Mouse (Mus musculus) right cerebral cortex, postnatal 4 days (tissue): ENCODE data around the gene Sipa1l3.
A peak's percentile ranks its signal among the peaks of the same experiment; 100 is the strongest.

ENCODE experiments used
- DNase-seq: peaks from one replicate; pipeline ENCODE4 v3.0.0-alpha.2; 2022

Sipa1l3 gene

DNA sequence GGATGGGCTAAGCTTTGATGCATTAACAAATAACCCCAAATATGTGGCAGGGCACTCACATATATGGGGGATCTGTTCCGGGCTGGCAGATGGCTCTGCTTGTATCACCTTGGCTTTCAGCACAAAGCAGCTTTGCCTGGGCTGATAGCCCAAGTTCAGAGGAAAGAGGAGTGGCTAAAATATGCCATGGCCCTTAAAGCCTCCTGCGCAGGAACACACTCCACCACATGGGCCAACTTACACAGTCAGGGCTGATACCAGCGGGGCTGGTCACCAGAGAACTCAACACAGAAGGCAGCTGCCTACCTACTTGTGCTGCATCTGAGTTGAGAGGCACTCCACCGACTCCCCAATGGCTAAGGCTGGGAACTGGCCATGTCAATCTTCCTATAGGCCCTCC lies 111.6 kb downstream of the Sipa1l3 start:
- no peak for DNase-seq

GRCm38 (mm10) chr7:29404126-29404525 lies 114.3 kb downstream of the Sipa1l3 start:
- no peak for DNase-seq

DNA sequence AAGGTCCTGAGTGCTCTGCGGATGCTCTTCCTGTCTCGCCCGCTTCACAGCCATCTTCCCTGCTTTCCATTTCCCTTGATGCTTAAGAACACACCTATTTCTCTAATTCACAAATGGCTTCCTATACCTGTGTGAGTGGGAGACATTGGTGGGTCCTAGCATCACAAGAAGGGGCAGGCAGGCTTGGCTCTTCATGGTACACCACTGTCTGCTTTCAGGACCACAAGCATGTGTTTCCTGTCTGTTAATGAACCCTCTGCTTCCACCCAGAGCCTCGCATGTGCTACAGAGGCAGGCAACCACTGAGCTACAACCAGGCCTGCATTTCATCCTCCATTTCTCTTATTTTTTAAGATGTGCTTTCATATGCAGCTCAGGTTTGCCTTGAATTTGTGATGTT lies 116.4 kb downstream of the Sipa1l3 start:
- no peak for DNase-seq

- no peak for DNase-seq
Observed at GRCm38 (mm10) chr7:29400451-29400850, 118.0 kb downstream of the Sipa1l3 start.

GRCm38 (mm10) chr7:29399056-29399455 lies 119.4 kb downstream of the Sipa1l3 start:
- no peak for DNase-seq

- no peak for DNase-seq
Observed at GRCm38 (mm10) chr7:29397486-29397885, 121.0 kb downstream of the Sipa1l3 start.

DNA sequence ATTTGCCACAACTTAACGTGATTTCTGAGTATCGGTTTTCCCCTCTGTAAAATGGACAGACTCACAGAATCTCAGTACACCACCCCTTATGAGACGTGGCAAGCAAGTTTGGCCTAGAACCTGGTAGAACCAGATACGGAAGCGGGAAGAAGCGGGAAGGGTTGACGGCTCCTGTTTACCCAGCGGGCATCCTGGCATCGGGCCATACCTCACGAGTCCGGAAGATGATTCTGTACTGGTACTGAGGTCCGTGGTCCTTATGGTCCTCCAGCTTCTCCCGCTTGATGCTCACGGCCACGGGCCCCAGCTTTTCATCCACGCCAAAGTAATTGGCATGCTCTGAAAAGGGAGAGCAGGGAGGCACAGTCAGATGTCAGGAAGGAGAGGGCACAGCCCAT lies 121.5 kb downstream of the Sipa1l3 start:
- no peak for DNase-seq

GRCm38 (mm10) chr7:29396216-29396942 lies 122.1 kb downstream of the Sipa1l3 start:
- DNase-seq: no peak

DNA sequence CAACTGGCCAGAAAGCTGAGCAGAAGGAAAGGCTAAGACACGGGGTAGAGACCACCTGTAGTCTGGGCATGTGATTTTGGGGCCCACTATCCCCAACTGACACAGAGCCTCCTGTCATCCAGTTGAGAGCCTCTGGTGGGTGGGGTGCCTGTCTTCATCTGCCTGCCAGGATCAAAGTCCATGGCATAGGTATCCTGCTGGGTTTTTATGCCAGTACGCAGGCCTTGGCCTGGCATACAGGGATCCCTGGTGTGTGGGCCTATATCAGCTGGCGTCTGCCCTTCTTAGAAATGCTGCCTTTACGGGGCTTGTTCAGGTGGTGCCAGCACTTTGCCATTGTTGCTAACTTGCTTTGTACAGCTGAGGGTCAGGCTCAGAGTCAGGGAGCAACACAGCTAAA lies 123.3 kb downstream of the Sipa1l3 start:
- DNase-seq: no peak

- DNase-seq: no peak
Observed at GRCm38 (mm10) chr7:29393292-29393691, 125.1 kb downstream of the Sipa1l3 start.

DNA sequence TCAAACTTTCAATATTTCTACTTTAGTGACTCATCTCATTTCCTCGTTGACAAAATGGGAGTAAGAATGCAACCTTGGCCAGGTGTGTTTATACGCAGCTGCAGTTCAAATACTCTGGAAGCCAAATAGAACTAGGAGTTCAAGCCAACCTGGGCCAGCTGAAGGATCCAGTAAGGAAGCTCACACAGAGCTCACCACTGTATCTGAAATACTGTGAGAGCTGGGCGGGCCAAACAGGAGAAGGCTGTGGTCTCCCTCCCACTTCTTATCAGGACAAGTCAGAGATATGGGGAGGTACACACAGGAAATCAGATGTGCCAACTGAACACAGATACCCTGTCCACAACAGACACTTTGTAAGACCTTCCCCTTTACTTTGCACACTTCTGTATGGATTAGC lies 125.6 kb downstream of the Sipa1l3 start:
- no peak for DNase-seq

DNA sequence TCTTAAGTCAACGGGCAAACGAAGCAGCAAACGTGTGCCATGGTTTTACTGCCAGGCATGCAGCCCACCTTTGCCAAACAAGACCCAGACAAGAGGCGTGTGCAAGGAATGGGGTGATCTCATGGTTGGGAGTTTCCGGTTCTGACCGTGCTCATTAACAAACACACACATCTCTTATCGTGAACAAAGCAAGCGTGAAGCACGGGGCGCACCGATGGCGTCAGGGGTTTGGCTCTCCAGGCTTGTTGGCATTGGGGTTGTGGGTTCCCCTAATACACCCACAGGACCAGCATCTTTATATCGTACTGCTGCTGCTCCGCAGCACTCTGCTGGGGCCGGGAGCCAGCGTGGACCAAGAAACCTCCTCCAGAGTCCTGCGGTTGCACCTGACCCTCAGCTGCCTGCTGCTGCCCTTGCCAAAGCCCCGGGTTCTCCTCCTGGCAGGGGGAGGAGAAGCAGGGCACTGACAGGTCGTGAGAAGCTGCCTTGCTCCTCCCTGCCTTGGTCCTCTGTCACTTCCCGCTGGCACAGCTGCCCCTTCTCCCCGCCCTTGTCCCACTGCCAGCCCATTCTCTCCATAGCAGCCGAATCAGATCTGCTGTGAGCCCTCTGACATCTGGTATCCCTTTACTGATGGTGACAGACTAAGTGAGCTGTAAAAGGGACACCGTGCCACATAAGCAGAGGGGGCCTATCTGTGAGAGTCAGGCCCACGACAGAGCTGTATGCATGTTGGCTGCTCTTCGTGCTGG lies 126.5 kb downstream of the Sipa1l3 start:
- peak; percentile 33 for DNase-seq

DNA sequence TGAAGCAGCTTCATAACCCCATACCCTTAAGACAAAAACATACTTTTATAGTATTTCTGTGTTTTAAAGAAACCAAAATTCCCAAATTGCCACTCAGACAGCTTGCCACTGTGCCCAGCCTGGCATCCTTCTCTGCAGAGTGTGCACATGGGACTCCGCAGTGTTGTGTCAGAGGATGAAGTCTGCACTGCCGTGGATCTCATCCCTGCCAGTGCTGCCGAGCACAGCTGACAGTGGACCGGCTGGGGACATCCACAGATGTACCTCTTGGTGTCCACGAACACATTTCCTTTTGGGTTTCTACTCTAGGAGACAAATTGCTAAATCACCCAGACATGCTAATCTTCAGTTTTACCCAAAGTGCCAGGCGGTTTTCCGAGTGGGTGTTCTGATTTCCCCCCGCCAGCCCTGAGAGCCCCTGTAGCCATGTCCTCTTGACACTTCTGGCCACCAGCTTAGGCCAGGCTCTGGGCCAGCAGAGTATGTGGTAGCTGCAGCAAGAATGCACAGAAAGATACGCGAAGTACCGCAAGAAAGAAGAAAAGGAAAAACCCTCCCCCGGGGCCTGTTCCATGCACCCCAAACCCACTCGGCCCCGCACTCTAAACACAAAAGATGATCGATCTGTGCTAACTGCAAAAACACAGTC lies 127.2 kb downstream of the Sipa1l3 start:
- no peak for DNase-seq

DNA sequence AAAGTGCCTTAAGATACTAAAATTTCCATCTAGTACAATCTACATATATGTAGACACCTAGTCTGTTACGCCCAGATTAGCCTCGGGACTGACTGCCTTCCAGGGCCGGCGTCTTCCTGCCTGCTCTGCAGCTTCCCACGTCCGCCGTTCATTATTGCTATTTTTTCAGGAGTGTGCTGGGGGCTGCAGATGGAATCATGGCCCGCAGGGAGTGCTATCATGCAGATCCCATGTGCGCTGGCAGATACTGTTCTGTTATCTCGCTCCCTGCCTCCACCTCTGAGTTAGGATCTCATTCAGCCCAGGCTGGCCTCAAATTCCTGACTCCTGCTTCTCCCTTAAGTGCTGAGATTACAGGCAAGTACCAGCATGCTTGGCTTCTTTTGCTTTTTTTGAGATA lies 128.2 kb downstream of the Sipa1l3 start:
- DNase-seq: no peak

GRCm38 (mm10) chr7:29387524-29388068 lies 130.8 kb downstream of the Sipa1l3 start:
- DNase-seq: peak; percentile 55

- DNase-seq: no peak
Observed at GRCm38 (mm10) chr7:29386349-29386748, 132.1 kb downstream of the Sipa1l3 start.

GRCm38 (mm10) chr7:29385791-29386190 lies 132.7 kb downstream of the Sipa1l3 start:
- no peak for DNase-seq

DNA sequence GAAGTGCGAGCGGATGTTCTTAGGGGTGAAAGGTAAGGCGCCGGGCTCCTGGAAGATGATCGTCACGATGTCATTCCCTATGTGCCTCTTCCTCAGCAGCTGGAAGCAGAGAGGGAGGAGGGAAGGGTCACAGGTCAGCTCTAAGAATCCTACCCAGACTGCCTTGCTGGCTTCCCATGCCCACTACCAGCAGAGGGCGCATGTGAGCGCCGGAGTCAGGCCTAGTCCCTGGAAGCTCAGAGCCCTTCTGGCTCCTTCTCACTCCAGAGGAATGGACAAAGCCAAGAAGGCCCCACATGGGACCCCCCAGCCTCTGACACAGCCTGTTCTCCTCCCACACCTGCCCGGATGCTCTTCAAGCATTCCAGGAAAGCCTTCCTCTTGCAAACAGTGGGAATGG lies 135.2 kb downstream of the Sipa1l3 start:
- DNase-seq: peak; percentile 90

DNA sequence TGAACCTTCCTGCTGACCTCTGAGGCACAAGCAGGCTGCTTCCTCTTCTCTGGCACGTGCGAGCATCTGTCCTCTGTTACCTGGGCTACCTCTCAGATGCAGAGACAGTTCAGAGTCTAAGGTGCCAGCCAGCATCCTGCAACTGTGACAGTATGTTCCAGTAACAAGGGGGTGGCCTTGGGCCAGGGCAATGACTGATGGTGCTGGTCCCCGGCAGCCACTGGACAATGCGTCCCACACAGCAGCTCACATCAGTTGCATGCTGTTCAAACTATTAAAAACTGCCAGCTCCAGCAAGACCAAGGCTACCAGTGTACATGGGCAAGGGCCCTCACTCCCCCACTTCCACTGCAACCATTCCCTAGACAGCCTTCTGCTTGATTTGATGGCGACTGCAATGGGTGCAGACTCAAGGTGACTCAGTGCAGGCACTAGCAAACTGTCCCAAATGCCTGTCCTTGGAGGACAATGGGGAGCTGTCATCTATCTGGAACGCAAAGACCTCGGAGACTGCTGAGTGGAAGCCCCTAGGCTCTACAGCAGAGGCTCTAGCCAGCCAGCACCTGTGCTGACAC lies 136.9 kb downstream of the Sipa1l3 start:
- no peak for DNase-seq

GRCm38 (mm10) chr7:29374054-29374453 lies 144.4 kb downstream of the Sipa1l3 start:
- no peak for DNase-seq

GRCm38 (mm10) chr7:29372123-29372522 lies 146.3 kb downstream of the Sipa1l3 start:
- DNase-seq: no peak

- no peak for DNase-seq
Observed at GRCm38 (mm10) chr7:29370031-29370430, 148.4 kb downstream of the Sipa1l3 start.

GRCm38 (mm10) chr7:29368004-29368320 lies 150.5 kb downstream of the Sipa1l3 start:
- DNase-seq: no peak
